Mouse (Mus musculus): ENCODE data around the gene G430095P16Rik.

G430095P16Rik gene

GRCm38 (mm10) chr8:84743054-84743415 is 20.2 kb downstream of the G430095P16Rik start:
- no peak for DNase-seq (ENCODE audit: low read depth)

- DNase-seq (ENCODE audit: low read depth) = peak; percentile 79
Measured at GRCm38 (mm10) chr8:84743517-84744420, 21.0 kb downstream of the G430095P16Rik start.

GRCm38 (mm10) chr8:84745032-84745925 is 22.5 kb downstream of the G430095P16Rik start:
- peak; percentile 29 for DNase-seq (ENCODE audit: low read depth)

GRCm38 (mm10) chr8:84749519-84749918 is 26.7 kb downstream of the G430095P16Rik start:
- DNase-seq (ENCODE audit: low read depth) = no peak

- DNase-seq (ENCODE audit: low read depth) = no peak
Measured at GRCm38 (mm10) chr8:84752734-84753582, 30.2 kb downstream of the G430095P16Rik start.

- DNase-seq (ENCODE audit: low read depth) = no peak
Measured at GRCm38 (mm10) chr8:84757501-84757900, 34.7 kb downstream of the G430095P16Rik start.

- no peak for DNase-seq (ENCODE audit: low read depth)
Measured at GRCm38 (mm10) chr8:84758308-84758707, 35.5 kb downstream of the G430095P16Rik start.

GRCm38 (mm10) chr8:84759126-84759525 is 36.3 kb downstream of the G430095P16Rik start:
- peak; percentile 62 for DNase-seq (ENCODE audit: low read depth)

- DNase-seq (ENCODE audit: low read depth) = no peak
Measured at GRCm38 (mm10) chr8:84759718-84760117, 36.9 kb downstream of the G430095P16Rik start.

- no peak for DNase-seq (ENCODE audit: low read depth)
Measured at GRCm38 (mm10) chr8:84760405-84760805, 37.6 kb downstream of the G430095P16Rik start.

GRCm38 (mm10) chr8:84760901-84761300 is 38.1 kb downstream of the G430095P16Rik start:
- DNase-seq (ENCODE audit: low read depth) = no peak

- no peak for DNase-seq (ENCODE audit: low read depth)
Measured at GRCm38 (mm10) chr8:84764100-84764499, 41.3 kb downstream of the G430095P16Rik start.

- DNase-seq (ENCODE audit: low read depth) = no peak
Measured at GRCm38 (mm10) chr8:84764870-84765495, 42.2 kb downstream of the G430095P16Rik start.

GRCm38 (mm10) chr8:84765629-84766028 is 42.8 kb downstream of the G430095P16Rik start:
- DNase-seq (ENCODE audit: low read depth) = no peak

GRCm38 (mm10) chr8:84766422-84766821 is 43.6 kb downstream of the G430095P16Rik start:
- DNase-seq (ENCODE audit: low read depth) = no peak

- no peak for DNase-seq (ENCODE audit: low read depth)
Measured at GRCm38 (mm10) chr8:84767221-84767620, 44.4 kb downstream of the G430095P16Rik start.

- DNase-seq (ENCODE audit: low read depth) = no peak
Measured at GRCm38 (mm10) chr8:84768343-84769095, 45.7 kb downstream of the G430095P16Rik start.

GRCm38 (mm10) chr8:84769324-84769723 is 46.5 kb downstream of the G430095P16Rik start:
- no peak for DNase-seq (ENCODE audit: low read depth)

GRCm38 (mm10) chr8:84770100-84770953 is 47.5 kb downstream of the G430095P16Rik start:
- peak; percentile 37 for DNase-seq (ENCODE audit: low read depth)

Data from 416B (cell line).